Mouse (Mus musculus): Measurements from ENCODE around the gene Lhfpl2. TPM values are rescaled to one million over a fixed set of nuclear protein-coding genes. Genes with fewer than 3 reads are reported as not detected.

Lhfpl2 gene
- polyA plus RNA-seq (2015; fragmentation: Nextera tagmentation; extraction: Ambion mirVana) = 6.1 and 7.9 TPM in 2 replicates

GRCm38 (mm10) chr13:94057563-94058560, at the start of gene Lhfpl2:
TSS of gene Lhfpl2 (plus strand) at chr13:94057796.

Other genes with a start within 250 kb of the Lhfpl2 start
- 9.1 and 11.8 TPM in 2 replicates for gene Scamp1, start 228.1 kb downstream of the Lhfpl2 start, polyA plus RNA-seq (2015; fragmentation: Nextera tagmentation; extraction: Ambion mirVana)